Mouse (Mus musculus): ENCODE measurements around the gene Zfp800.

- TF ChIP-seq CTCF (IDR thresholded peaks at IDR 0.05; ENCODE audit: borderline replicate concordance, control insufficient read depth, extremely low read depth, insufficient read depth, low read length, poor library complexity) (no peak), POLR2A (IDR thresholded peaks at IDR 0.05; ENCODE audit: control insufficient read depth, extremely low read depth, insufficient read depth, low read length, poor library complexity) (no peak)
Measured at GRCm38 (mm10) chr6:28318820-28319573, 78.8 kb downstream of the Zfp800 start.
